Mouse (Mus musculus) lung, adult 2 months (tissue): Measurements from ENCODE around the gene Mea1.

Experiments used
- CTCF ChIP-seq: fragments of 200-500 bp; IDR thresholded peaks from 2 replicates; pipeline ENCODE4 v1.5.1; 2011; ENCODE audit warnings: mild to moderate bottlenecking, low read length, control low read depth; ENCODE audit not compliant: insufficient read depth
- POLR2A ChIP-seq: fragments of 200-500 bp; IDR thresholded peaks from 2 replicates; pipeline ENCODE4 v1.6.1; 2011; ENCODE audit warnings: low read depth, mild to moderate bottlenecking, control low read depth, low read length, borderline replicate concordance; ENCODE audit errors: extremely low read depth

DNA sequence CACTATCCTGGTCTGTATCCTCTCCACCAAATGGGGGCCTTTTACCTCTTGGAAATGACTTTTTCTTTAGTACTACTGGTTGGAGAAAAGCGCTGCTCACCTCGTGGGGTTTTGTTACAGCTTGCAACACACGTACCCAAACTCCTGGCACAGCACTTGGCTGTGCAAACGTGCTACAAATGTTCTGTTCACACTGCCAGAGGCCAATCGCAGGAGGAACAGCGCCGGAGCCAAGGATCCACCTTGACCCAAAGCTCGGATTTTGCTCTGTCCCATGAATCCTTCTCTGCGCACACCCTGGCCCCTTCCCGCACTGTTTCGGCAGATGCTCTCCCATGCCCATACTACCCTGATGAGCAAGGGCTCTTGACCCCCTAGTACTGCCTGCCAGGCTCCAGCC lies 49.9 kb downstream of the Mea1 start:
- no peak for TF ChIP-seq CTCF
- no peak for TF ChIP-seq POLR2A
